Mouse (Mus musculus) embryonic fibroblast, embryonic 13.5 days (primary cell): ENCODE data around the gene Polr2a. TPM values are rescaled to one million over a fixed set of nuclear protein-coding genes. Genes with fewer than 3 reads are reported as not detected.
"Not testable (repeated sequence)": the region's sequence is repeated elsewhere in the genome, so short reads cannot be mapped to it uniquely, and the experiment has no call there.

Experiments used
- H3K27ac ChIP-seq: 2 replicates; pipeline ENCODE4 v1.5.1; 2012; ENCODE audit warnings: low read length, control low read depth, inconsistent platforms; ENCODE audit not compliant: insufficient read depth
- H3K4me1 ChIP-seq: 2 replicates; pipeline ENCODE4 v1.6.1; 2011; ENCODE audit warnings: low read length; ENCODE audit not compliant: control insufficient read depth, insufficient read depth
- H3K4me3 ChIP-seq: 2 replicates; pipeline ENCODE4 v1.5.1; 2011; ENCODE audit warnings: mild to moderate bottlenecking, control low read depth, low read length; ENCODE audit not compliant: insufficient read depth
- CTCF ChIP-seq: IDR thresholded peaks from 2 replicates; pipeline ENCODE4 v1.5.1; 2011; ENCODE audit warnings: mild to moderate bottlenecking, control low read depth, low read length, moderate library complexity, borderline replicate concordance; ENCODE audit not compliant: insufficient read depth
- POLR2A ChIP-seq: IDR thresholded peaks from 2 replicates; pipeline ENCODE4 v1.6.1; 2011; ENCODE audit warnings: low read depth, mild to moderate bottlenecking, control low read depth, low read length, moderate library complexity
- polyA plus RNA-seq: library from polyadenylated mRNA; stranded (reverse); fragments of >200 nt; gene quantifications from 2 replicates; pipeline ENCODE4 v1.2.4, GENCODE M21; 2011; ENCODE audit warnings: low read depth; ENCODE audit not compliant: missing spikeins, insufficient read length

Polr2a gene
- polyA plus RNA-seq, 1 experiment: 90.9 TPM

DNA sequence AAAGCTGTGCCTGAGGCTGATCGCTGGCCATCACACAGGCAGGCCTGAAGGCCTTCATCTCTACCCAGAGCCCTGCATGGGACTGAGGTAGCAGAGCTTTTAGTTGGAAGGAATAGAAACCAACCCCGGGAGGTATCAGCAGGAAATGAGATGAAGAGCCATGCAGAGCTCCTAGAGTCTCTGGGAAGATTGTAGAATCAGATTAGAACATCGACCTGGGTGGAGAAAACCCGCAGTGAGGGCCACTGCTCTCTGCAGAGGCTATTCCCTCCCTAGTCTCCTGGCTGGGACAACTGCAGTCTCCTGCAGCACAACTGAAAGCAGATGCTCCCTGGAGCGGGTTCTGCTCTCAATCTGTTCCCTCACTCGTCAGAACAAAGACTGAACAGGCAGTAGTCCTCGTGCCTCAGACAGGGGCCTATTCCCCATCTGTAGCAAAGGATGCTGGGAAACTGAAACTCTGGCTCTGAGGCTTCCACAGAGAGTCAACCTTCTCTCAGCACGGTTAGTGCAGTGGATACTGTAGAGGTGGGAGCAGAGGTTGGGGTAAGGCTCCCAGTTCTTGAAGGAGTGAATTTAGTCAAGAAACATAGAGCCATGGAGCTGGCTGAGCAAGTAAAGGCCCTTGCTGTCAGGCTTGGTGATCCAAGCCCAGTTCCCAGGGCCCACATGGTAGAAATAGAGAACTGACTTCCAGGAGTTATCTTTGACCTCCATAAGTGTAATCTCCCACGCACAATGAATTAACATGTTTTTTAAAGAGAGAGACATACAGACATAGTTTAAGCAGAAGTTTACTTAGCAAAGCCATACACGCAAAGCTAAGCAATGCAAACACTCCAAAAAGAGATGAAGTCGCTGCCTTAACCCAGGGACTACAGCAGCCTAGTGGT, 48.6 kb downstream of the Polr2a start:
- Histone ChIP-seq H3K27ac (no peak overlapping the region), H3K4me3 (no peak overlapping the region), H3K4me1 (no peaks in the 10 kb centered on the region)
- TF ChIP-seq POLR2A (no peak), CTCF (no peak)

DNA sequence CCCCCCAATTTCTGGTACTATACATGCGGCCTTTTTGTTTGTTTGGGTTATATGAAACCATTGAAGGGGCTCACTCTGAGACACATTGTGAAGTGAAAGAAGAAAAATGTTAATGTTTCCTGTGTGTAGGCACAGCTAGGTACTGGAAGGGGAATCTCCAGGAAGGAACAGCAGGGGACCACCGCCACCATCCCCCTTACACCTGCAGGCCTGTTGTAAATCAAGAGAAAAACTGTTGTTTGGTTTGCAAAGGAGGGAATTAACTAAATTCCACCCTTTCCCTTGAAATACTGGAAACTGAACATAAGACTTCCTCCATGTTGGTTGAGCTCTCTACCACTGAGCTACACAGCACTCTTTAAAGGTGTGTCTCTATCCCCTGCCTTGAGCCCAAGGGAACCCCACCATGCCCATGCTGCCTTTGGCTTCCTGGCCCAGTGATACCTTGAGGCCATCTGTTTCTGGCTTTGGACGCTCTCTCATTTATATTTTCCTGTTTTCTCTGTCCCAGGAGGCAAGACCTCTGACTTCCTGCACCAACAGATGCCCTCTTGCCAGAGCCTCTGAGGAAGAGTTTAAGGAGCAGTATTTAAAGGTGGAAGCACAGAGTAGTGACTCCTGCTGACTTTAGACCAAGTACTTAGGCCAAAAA, 49.7 kb downstream of the Polr2a start:
- TF ChIP-seq POLR2A: no peak
- no peak for TF ChIP-seq CTCF
- Histone ChIP-seq H3K4me1 (no peaks in the 10 kb centered on the region), H3K27ac (no peak overlapping the region), H3K4me3 (no peak overlapping the region)

DNA sequence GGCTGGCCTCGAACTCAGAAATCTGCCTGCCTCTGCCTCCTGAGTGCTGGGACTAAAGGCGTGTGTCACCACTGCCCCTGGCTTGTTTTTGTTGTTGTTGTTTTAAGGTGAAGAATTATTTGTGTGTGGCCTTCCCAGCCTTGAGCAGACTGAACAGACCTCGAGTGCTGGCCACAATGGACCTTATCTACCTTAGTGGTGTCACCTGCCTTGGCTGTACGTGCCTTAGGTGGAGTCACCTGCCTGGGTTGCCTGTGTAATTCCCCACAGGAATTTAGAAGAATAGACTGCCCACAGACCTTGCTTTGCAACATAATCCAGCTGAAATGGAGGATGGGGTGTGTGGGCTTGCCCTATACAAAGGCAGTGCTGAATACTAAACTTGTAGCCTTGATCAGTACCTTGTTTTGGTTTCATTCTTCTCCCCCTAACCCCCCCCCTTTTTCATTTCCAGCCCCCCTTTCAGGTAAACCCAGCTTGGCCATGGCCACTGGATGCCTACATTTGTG, 50.5 kb downstream of the Polr2a start:
- TF ChIP-seq POLR2A (no peak), CTCF (no peak)
- no peak overlapping the region for H3K27ac ChIP-seq

DNA sequence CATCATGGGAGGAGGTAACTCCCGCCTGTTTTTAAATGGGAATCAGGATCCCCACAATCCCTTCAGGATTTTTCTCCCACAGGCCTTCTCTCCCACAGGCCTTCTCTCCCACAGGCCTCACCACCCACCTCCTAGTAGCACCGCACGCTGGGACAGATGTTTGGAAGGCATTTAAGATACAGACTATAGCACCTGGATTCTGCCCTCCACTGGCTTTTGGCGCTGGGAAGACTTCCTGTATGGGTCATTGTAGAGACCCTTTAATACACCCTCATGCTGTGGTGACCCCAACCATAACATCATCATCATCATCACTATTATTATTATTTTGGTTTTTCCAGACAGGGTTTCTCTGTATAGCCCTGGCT, 51.0 kb downstream of the Polr2a start:
- no peak overlapping the region for H3K4me3 ChIP-seq
- no peak for TF ChIP-seq POLR2A
- no peak for TF ChIP-seq CTCF
- H3K27ac ChIP-seq: no peak overlapping the region
- no peaks in the 10 kb centered on the region for H3K4me1 ChIP-seq

More for the DNA sequence above, 50.5 kb downstream of the Polr2a start:
- Histone ChIP-seq H3K4me3 (no peak overlapping the region), H3K4me1 (no peaks in the 10 kb centered on the region)

DNA sequence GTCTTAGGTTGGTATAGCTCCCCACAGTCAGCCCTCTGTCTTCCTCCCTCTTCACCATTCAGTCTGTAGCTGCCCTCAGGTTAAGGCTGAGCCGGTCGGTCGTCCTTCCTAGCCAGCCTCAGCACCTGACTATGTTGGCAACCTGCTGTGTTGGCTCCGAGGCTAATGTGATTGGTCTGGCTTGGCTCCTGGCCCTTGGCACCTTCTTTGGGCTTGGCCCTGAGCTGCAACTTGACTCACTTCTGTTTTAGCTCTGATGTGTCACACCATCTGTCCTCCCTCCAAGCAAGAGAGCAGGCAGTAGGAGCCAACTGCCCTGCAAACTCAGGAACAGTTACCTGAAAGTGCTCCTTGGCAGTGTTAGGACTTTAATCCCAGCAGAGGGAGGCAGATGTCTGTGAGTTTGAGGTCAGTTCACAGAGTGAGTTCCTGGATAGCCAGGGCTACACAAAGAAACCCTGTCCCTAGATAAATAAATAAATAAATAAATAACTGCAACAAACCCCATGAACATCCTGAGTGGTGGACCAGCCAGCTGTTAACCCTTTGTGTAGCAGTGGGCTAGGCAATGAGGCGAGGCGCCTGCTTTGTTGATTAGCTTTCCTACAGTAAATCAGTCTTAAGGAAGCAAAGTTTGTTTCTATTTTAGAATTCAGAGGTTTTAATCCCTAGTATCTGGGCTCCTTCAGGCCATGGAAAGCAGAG, 51.5 kb downstream of the Polr2a start:
- no peak overlapping the region for H3K4me3 ChIP-seq
- H3K4me1 ChIP-seq: no peaks in the 10 kb centered on the region
- no peak overlapping the region for H3K27ac ChIP-seq
- TF ChIP-seq POLR2A (no peak), CTCF (no peak)

DNA sequence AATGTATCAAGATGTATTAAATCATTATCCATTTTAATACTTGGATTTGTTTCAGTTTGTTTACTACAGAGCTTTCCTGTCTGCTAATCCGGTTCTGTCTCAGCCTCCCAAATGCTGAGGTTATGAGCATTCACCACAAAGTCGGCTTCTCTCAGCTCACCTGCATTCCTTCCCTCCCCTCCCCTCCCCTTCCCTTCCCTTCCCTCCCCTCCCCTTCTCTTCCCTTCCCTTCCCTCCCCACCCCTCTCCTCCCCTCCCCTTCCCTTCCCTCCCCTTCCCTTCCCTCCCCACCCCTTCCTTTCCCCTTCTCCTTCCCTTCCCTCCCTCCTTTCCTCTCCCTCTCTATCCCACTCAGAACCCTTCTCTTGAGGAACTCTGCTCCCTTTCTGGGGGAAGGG, 53.8 kb downstream of the Polr2a start:
- no peaks in the 10 kb centered on the region for H3K4me1 ChIP-seq
- TF ChIP-seq POLR2A: no peak
- no peak for TF ChIP-seq CTCF
- no peak overlapping the region for H3K27ac ChIP-seq
- H3K4me3 ChIP-seq: no peak overlapping the region

DNA sequence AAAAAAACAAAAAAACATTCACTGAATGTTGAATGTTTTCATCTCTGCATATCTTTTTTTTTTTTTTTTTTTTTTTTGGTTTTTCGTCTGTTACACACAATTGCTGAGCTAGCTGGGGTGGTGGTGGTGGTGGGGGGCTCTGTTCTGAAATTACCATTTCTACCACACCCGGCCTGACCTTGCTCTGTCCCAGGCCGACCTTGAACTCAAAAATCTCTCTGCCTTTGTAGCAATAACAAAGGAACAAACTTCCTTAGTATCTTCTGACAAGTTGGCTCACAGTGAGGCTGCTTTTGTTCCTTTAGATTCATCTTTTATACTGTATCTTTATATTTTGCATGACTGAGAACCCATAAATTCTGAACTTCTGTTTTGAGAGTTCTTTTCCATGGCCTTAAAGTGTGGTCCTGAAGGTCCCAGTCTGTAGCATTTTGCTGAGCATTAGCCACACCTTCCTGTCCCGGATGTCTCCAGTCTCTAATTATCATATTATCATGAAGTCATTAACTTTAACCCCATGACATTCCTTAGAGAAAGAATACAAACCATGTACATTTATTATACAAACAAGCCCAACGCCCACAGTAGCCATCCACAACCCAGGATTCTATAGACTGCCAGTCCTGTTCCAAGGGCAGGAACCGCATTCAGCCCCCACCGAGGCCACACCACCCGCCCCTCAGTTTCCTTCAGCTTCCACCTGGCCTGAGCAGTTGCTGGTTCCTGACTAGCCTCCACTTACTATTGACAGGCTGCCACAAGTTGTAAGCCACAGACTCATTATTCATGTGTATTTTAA, 54.4 kb downstream of the Polr2a start:
- Histone ChIP-seq H3K27ac (no peak overlapping the region), H3K4me3 (no peak overlapping the region), H3K4me1 (no peaks in the 10 kb centered on the region)
- TF ChIP-seq POLR2A (no peak), CTCF (no peak)

DNA sequence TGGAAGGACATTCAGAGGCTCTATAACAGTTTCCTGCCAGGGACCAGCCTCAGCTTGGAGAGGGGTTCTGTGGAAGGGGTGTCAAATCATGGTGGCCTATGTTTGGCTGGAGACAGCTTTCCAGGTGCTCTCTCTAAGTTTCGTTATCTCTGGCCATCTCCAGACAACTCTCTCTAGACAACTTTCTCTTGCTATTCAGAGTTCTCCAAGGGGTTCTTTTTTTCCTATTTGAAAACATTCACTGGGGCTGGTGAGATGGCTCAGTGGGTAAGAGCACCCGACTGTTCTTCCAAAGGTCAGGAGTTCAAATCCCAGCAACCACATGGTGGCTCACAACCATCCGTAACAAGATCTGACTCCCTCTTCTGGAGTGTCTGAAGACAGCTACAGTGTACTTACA, 55.1 kb downstream of the Polr2a start:
- not testable (repeated sequence) for H3K27ac ChIP-seq, H3K4me1 ChIP-seq, H3K4me3 ChIP-seq

DNA sequence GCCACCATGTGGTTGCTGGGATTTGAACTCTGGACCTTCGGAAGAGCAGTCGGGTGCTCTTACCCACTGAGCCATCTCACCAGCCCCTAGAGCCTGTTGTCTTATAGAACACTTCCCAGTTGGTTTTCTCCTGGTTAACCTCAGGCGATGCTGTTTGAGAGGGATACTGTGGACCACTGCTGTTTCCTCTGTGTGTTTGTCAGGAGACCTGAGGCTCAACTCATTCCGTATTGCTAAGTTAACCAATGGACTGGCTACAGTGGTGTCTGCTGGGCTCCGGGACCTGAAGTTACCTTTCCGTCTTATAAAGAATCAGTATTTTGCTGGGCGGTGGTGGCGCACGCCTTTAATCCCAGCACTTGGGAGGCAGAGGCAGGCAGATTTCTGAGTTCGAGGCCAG, 55.6 kb downstream of the Polr2a start:
- not testable (repeated sequence) for H3K27ac ChIP-seq, H3K4me3 ChIP-seq, H3K4me1 ChIP-seq

DNA sequence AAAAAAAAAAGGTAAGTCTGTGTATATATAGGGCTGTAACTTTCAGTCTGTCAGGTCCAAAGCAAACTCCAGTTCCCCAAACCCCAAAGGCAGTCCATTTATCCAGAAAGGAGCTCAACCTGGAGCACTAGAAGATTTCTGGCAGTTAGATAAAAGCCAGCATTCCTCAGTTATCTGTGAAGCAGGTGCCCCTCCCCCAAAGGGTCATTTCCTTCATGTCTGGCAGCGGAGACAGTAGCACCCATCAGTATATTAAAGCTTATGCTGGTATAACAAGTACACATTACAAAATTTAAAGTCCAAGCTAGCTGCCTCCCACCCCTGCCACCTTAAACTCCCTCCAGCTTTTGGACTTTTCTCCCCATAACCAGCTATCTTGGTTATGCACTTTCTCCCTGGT, 58.8 kb downstream of the Polr2a start:
- Histone ChIP-seq H3K4me1 (no peaks in the 10 kb centered on the region), H3K27ac (no peak overlapping the region), H3K4me3 (no peak overlapping the region)
- no peak for TF ChIP-seq CTCF
- no peak for TF ChIP-seq POLR2A
